Mouse (Mus musculus): ENCODE measurements around the gene Gm21060.

DNA sequence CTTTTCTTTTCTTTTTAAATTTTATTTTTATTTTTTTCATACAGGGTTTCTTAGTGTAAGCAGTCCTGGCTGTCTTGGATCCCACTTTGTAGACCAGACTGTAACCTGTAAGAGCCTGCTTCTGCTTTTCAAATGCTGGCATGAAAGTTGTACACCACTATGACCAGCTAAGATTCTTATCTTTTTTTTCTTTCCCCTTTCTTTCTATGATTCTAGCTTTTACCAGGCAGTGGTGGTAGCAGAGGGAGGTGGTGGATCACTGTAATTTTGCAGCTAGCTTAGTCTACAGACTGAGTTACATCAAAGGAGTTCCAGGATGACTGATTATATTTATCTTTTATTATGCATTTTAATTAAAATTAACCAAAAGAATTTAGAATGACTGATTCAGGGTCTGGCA lies 31.9 kb downstream of the Gm21060 start:
- TF ChIP-seq POLR2A (IDR thresholded peaks at IDR 0.05; ENCODE audit: extremely low read depth, insufficient read depth, low read length), result no peak
- TF ChIP-seq CTCF (IDR thresholded peaks at IDR 0.05; ENCODE audit: low read depth, low read length), result no peak

Measured in liver, adult 2 months (tissue).